Comparison of ENCODE assay signal across 20 mouse cellular contexts in genomic region chr3:69626963-69627590, GRCm38 (mm10). TPM values are rescaled to one million over a fixed set of nuclear protein-coding genes. Genes with fewer than 3 reads are reported as not detected.
A peak's percentile ranks its signal among the peaks of the same experiment; 100 is the strongest.
DNase-seq lines count a peak whose midpoint lies in the region; ATAC-seq lines count a peak whose summit lies in the region.
"Had no signal": no experiment of that assay in that cellular context is flagged by ENCODE, and none has a peak within 500 bp of the region (broad histone marks: within the 10 kb centered on the region; RNA-seq: fewer than 3 reads in every experiment).

No protein-coding gene starts in this region.

- no peaks in the 10 kb centered on the region for H3K9me3 ChIP-seq in kidney, embryonic 16.5 days (ENCODE audit: low read length)
- H3K9me3 ChIP-seq in limb, embryonic 13.5 days = no peaks in the 10 kb centered on the region
- H3K9me3 ChIP-seq: intestine, embryonic 15.5 days; liver, embryonic 15.5 days; neural tube, embryonic 13.5 days had no signal

- no peak overlapping the region for H3K4me3 ChIP-seq in kidney, embryonic 16.5 days (ENCODE audit: low read length)
- no peak overlapping the region for H3K4me3 ChIP-seq in limb, embryonic 13.5 days
- H3K4me3 ChIP-seq: intestine, embryonic 15.5 days; layer of hippocampus, adult 2 months; liver, embryonic 15.5 days; neural tube, embryonic 13.5 days had no signal

- no peaks in the 10 kb centered on the region for H3K27me3 ChIP-seq in kidney, embryonic 16.5 days (ENCODE audit: insufficient read depth, low read length)
- no peaks in the 10 kb centered on the region for H3K27me3 ChIP-seq in limb, embryonic 13.5 days
- H3K27me3 ChIP-seq: intestine, embryonic 15.5 days; liver, embryonic 15.5 days; neural tube, embryonic 13.5 days had no signal

- H3K4me1 ChIP-seq in kidney, embryonic 16.5 days (ENCODE audit: insufficient read depth, low read length) = no peaks in the 10 kb centered on the region
- peaks cover 12% of the 10 kb centered on the region for H3K4me1 ChIP-seq in limb, embryonic 13.5 days
- H3K4me1 ChIP-seq: intestine, embryonic 15.5 days; liver, embryonic 15.5 days; neural tube, embryonic 13.5 days had no signal

- no peak for ATAC-seq in kidney, embryonic 16.5 days (ENCODE audit: low FRiP score, low TSS enrichment)
- peak; percentile 44 for ATAC-seq in limb, embryonic 13.5 days (ENCODE audit: low FRiP score, low read depth)
- ATAC-seq: activated CD4-positive, CD25-positive, alpha-beta regulatory T cell, adult 4 months; CD4-positive, CD25-positive, alpha-beta regulatory T cell, adult 4 months; intestine, embryonic 15.5 days had no signal

- no peak overlapping the region for H3K4me2 ChIP-seq in kidney, embryonic 16.5 days (replicated peaks; ENCODE audit: low read depth, low read length)
- 0 out of 2 replicates have a peak overlapping the region, but pooled peaks have one; percentile 16 for H3K4me2 ChIP-seq in limb, embryonic 13.5 days (replicated peaks)
- H3K4me2 ChIP-seq: hindbrain, embryonic 14.5 days; intestine, embryonic 15.5 days; liver, embryonic 15.5 days; midbrain, embryonic 11.5 days; neural tube, embryonic 13.5 days had no signal

- peak; percentile 30 for DNase-seq in adrenal gland, postnatal 10 days
- no peak for DNase-seq in adrenal gland, adult 8-10 months
- peak; percentile 7 for DNase-seq in kidney, adult 11 months
- peak; percentile 84 for DNase-seq in ZHBTc4 (ENCODE audit: low read depth, low spot score)
- no peak for DNase-seq in right cerebral cortex, adult 18-20 months
- no peak for DNase-seq in frontal cortex, postnatal 25 days (ENCODE audit: low spot score in 2 of 2)
- DNase-seq: cerebellum, adult 11 months; cerebellum, postnatal 25 days; thymus, postnatal 14 days had no signal

- 70% methylated on average over 11 of the region's 11 CpGs for WGBS in kidney, embryonic 16.5 days
- WGBS in limb, embryonic 13.5 days = 44% methylated on average over 11 of the region's 11 CpGs

- H3K9ac ChIP-seq in kidney, embryonic 16.5 days (replicated peaks; ENCODE audit: low read length) = no peak overlapping the region
- H3K9ac ChIP-seq in limb, embryonic 13.5 days = no peak overlapping the region
- H3K9ac ChIP-seq: hindbrain, embryonic 14.5 days; intestine, embryonic 15.5 days; liver, embryonic 15.5 days; neural tube, embryonic 13.5 days had no signal

- H3K36me3 ChIP-seq in kidney, embryonic 16.5 days (ENCODE audit: insufficient read depth, low read length) = no peaks in the 10 kb centered on the region
- no peaks in the 10 kb centered on the region for H3K36me3 ChIP-seq in limb, embryonic 13.5 days
- H3K36me3 ChIP-seq: intestine, embryonic 15.5 days; liver, embryonic 15.5 days; neural tube, embryonic 13.5 days had no signal

- H3K27ac ChIP-seq in kidney, embryonic 16.5 days (ENCODE audit: low read length) = no peak overlapping the region
- no peak overlapping the region for H3K27ac ChIP-seq in limb, embryonic 13.5 days
- H3K27ac ChIP-seq: hindbrain, embryonic 14.5 days; intestine, embryonic 15.5 days; layer of hippocampus, adult 2 months; liver, embryonic 15.5 days; neural tube, embryonic 13.5 days; stomach, postnatal 0 days had no signal

RNA-seq across cellular contexts. Expression of gene B3galnt1, which starts 28.3 kb away (rescaled TPM):
- 10 to 100 TPM; 14.1 to 15.9 TPM for total RNA-seq in adrenal gland, postnatal 10 days (2021)
- 10 to 100 TPM; 14.2 to 20.9 (median 14.5) TPM for total RNA-seq in adrenal gland, adult 8-10 months (2022)
- 35.2 and 38.9 TPM in 2 replicates for polyA plus RNA-seq in kidney, embryonic 16.5 days (2015; fragmentation: Nextera tagmentation; extraction: Ambion mirVana)
- polyA plus RNA-seq in limb, embryonic 13.5 days (2015; fragmentation: Nextera tagmentation; extraction: Ambion mirVana) = 51.3 and 51.5 TPM in 2 replicates
- polyA plus RNA-seq: activated CD4-positive, CD25-positive, alpha-beta regulatory T cell, adult 4 months had no signal

Comparison
In these comparisons a context has a peak if more than half of its experiments do, and no peak if none do; other contexts are left out.
1. DNase-seq: peak in adrenal gland, postnatal 10 days (single experiment), kidney, adult 11 months (single experiment) and ZHBTc4 (single experiment); none in adrenal gland, adult 8-10 months (single experiment), right cerebral cortex, adult 18-20 months (single experiment) and frontal cortex, postnatal 25 days (0 of 2).